Mouse (Mus musculus) kidney, embryonic 14.5 days (tissue): ENCODE data around the gene Gnai2. TPM values are rescaled to one million over a fixed set of nuclear protein-coding genes. Genes with fewer than 3 reads are reported as not detected.
A peak's percentile ranks its signal among the peaks of the same experiment; 100 is the strongest.

Experiments
- ATAC-seq: fragments of 200-750 bp; cut with Nextera tagmentation; 2 replicates; pipeline ENCODE4 v1.8.0; 2017; ENCODE audit warnings: moderate number of reproducible peaks, mild to moderate bottlenecking, moderate TSS enrichment, moderate library complexity; ENCODE audit not compliant: low FRiP score, low TSS enrichment
- H3K27ac ChIP-seq: fragments of 300-500 bp; sonication (generic); 2 replicates; pipeline ENCODE4 v1.5.1; 2014; ENCODE audit warnings: low read depth, mild to moderate bottlenecking, low read length, moderate library complexity, mixed read lengths
- H3K27me3 ChIP-seq: fragments of 300-500 bp; sonication (generic); 2 replicates; pipeline ENCODE4 v1.6.1; 2014; ENCODE audit warnings: mild to moderate bottlenecking, low read length; ENCODE audit not compliant: control insufficient read depth, insufficient read depth
- H3K36me3 ChIP-seq: fragments of 300-500 bp; sonication (generic); 2 replicates; pipeline ENCODE4 v1.6.1; 2014; ENCODE audit warnings: low read length, mixed read lengths; ENCODE audit not compliant: control insufficient read depth, insufficient read depth
- H3K4me1 ChIP-seq: fragments of 300-500 bp; sonication (generic); 2 replicates; pipeline ENCODE4 v1.6.1; 2014; ENCODE audit warnings: low read length, mixed read lengths; ENCODE audit not compliant: control insufficient read depth, insufficient read depth
- H3K4me2 ChIP-seq: fragments of 300-500 bp; sonication (generic); replicated peaks from 2 replicates; pipeline ENCODE4 v1.6.1; 2014; ENCODE audit warnings: low read depth, mild to moderate bottlenecking, low read length
- H3K4me3 ChIP-seq: fragments of 300-500 bp; sonication (generic); 2 replicates; pipeline ENCODE4 v1.5.1; 2014; ENCODE audit warnings: mild to moderate bottlenecking, low read length
- H3K9ac ChIP-seq: fragments of 300-500 bp; sonication (generic); 2 replicates; pipeline ENCODE4 v1.6.1; 2014; ENCODE audit warnings: low read depth, mild to moderate bottlenecking, low read length, moderate library complexity
- H3K9me3 ChIP-seq: fragments of 300-500 bp; sonication (generic); 2 replicates; pipeline ENCODE4 v1.6.1; 2016; ENCODE audit warnings: low read length; ENCODE audit not compliant: control insufficient read depth
- WGBS: fragments of 180-500 bp; shearing (Covaris S2); extraction: QIAGEN DNeasy Blood & Tissue Kit; methylation state at CpG from one replicate; pipeline ENCODE4 v1.1.7; 2014; 5-methylcytosine and 5-hydroxymethylcytosine counted together
- polyA plus RNA-seq: library from polyadenylated mRNA; unstranded; fragments of >200 nt; fragmentation: Nextera tagmentation; extraction: Ambion mirVana; gene quantifications from 2 replicates; pipeline ENCODE4 v1.2.1, GENCODE M21; 2014

Gene Gnai2
- polyA plus RNA-seq, 1 experiment from 2014 or later, result 386 TPM

GRCm38 (mm10) chr9:107629901-107630425, 5.2 kb downstream of the Gnai2 start:
- 19% methylated on average over 14 of the region's 14 CpGs for WGBS
- Histone ChIP-seq H3K9ac (peak overlapping the region; percentile 44), H3K4me1 (peaks cover 65% of the 10 kb centered on the region), H3K9me3 (no peaks in the 10 kb centered on the region), H3K27ac (peak overlapping the region; percentile 86), H3K4me3 (no peak overlapping the region), H3K27me3 (no peaks in the 10 kb centered on the region), H3K4me2 (peak overlapping the region; percentile 32), H3K36me3 (peaks cover 22% of the 10 kb centered on the region)
- no peak for ATAC-seq

DNA sequence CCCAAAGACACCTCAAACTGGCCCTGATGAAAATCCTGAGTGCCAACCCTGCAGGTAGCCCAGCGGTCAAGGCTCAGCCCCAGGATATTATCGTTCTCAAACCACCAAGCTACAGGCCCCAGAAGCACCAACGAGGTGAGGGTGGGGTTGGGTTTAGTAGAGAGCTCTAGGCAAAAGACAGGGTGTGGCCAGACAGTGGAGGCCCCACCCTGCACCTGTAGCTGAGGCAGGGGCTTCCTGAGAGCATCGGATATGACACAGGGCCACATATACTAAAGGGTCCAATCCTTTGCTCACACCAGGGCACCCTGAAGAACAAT, 5.8 kb downstream of the Gnai2 start:
- Histone ChIP-seq H3K4me2 (no peak overlapping the region; the same call in 1 of the 2 replicates), H3K9ac (no peak overlapping the region), H3K4me1 (peaks cover 65% of the 10 kb centered on the region), H3K36me3 (peaks cover 28% of the 10 kb centered on the region), H3K27ac (peak overlapping the region; percentile 81; the same call in 1 of the 2 replicates), H3K27me3 (no peaks in the 10 kb centered on the region), H3K4me3 (no peak overlapping the region), H3K9me3 (no peaks in the 10 kb centered on the region)
- ATAC-seq, result no peak
- WGBS, result 39% methylated on average over 4 of the region's 4 CpGs

DNA sequence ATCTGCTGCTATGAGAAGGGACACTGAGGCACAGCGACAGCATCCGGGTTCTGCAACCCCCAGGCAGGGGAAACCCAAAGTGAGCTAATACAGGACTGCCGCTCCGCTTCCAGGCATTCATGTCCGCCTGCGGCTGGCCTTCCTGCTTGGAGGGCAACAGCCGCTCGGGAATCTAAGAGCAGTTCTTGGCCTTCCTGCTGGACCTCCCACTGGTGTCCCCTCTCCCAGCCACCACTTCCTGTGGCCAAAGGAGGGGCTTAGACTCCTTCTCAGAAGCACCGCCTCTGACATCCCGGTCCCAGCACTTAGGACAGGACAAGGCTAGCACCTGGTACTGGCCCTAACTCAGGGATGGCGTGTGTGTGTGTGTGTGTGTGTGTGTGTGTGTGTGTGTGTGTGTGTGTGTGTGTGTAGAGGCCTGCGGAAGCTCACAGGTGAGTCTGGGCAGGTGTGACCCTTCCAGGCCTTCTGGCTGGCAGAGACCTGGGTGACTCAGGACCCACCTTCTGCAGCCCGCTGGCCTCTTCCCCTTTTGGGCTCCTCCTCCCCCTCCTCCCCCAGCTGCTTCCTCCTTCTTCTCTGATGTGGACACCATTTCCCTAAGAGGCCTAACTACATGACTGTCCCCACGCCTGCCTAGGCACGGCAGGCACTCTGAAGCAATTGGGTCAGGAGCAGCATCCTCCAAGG, 6.3 kb downstream of the Gnai2 start:
- H3K4me1 ChIP-seq, result peaks cover 65% of the 10 kb centered on the region
- WGBS, result 34% methylated on average over 15 of the region's 15 CpGs
- no peak overlapping the region for H3K9ac ChIP-seq
- H3K36me3 ChIP-seq, result peaks cover 33% of the 10 kb centered on the region
- no peaks in the 10 kb centered on the region for H3K27me3 ChIP-seq
- H3K9me3 ChIP-seq, result no peaks in the 10 kb centered on the region
- H3K4me3 ChIP-seq, result no peak overlapping the region
- peak overlapping the region; percentile 26 for H3K4me2 ChIP-seq
- ATAC-seq, result no peak
- peak overlapping the region; percentile 81 for H3K27ac ChIP-seq

GRCm38 (mm10) chr9:107627387-107628255, 7.5 kb downstream of the Gnai2 start:
- no peaks in the 10 kb centered on the region for H3K27me3 ChIP-seq
- peak overlapping the region; percentile 81 for H3K27ac ChIP-seq
- H3K4me2 ChIP-seq, result peak overlapping the region; percentile 31
- no peaks in the 10 kb centered on the region for H3K9me3 ChIP-seq
- peaks cover 62% of the 10 kb centered on the region for H3K4me1 ChIP-seq
- no peak overlapping the region for H3K4me3 ChIP-seq
- peaks cover 37% of the 10 kb centered on the region for H3K36me3 ChIP-seq
- no peak; the same call in 1 of the 2 replicates for ATAC-seq
- peak overlapping the region; percentile 51; the same call in 1 of the 2 replicates for H3K9ac ChIP-seq
- 37% methylated on average over 20 of the region's 20 CpGs for WGBS

DNA sequence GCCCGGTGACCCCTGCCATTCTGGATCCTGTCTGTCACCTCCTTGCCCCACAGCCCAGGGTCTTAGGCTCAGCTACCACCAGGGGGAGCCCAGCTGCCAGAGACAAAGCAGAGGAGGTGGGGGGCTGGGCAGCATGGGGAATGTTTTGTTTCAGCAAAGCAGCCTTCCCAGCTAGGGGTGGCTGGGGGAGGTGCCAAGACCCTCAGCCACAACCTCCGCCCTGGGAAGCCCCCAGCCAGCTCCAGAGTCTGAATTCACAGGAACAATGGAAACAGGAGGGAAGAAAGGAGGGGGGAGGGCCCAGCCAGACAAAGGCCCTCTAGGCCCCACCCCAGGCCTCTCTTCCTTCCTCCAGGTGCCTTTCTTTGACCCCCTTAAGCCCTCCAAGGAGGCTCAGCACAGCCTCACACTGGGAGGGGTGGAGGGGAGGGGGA, 8.3 kb downstream of the Gnai2 start:
- Histone ChIP-seq H3K4me2 (peak overlapping the region; percentile 31), H3K36me3 (peaks cover 41% of the 10 kb centered on the region), H3K4me3 (no peak overlapping the region), H3K4me1 (peaks cover 54% of the 10 kb centered on the region), H3K9ac (peak overlapping the region; percentile 51), H3K9me3 (no peaks in the 10 kb centered on the region), H3K27ac (peak overlapping the region; percentile 81), H3K27me3 (no peaks in the 10 kb centered on the region)
- 3% methylated on average over 2 of the region's 2 CpGs for WGBS
- ATAC-seq, result peak; percentile 69

DNA sequence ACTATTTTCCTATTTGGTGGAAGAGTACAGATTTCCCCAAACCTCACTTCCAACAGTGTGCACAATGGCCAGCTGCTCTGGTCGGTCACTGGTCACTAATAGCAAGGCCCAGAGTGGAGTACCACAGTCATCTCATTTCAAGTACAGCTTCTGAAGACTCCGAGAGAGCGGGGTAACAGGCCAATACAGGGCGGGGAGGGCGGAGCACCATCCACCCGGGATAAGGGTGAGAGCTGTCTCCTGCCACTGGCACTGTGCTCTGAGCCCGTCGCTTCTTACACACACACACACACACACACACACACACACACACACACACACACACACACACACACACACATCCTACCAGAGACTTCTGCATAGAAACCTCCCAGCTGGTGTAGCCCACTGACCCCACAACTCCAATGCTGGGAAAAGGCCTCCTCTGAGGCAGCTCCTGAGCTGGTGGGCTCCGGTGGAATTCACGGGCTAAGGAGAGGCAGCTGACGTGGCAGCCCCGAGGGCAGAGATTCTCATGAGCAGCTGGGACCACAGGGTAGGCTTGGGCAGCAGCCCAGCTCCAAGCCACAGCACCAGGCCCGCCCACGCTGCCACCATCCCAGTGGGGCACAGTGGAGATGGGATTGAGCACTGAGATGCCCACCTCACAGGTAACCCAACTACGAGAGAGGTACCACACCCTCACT, 8.9 kb downstream of the Gnai2 start:
- H3K4me2 ChIP-seq, result peak overlapping the region; percentile 31
- H3K4me3 ChIP-seq, result no peak overlapping the region
- peak overlapping the region; percentile 81 for H3K27ac ChIP-seq
- no peak; the same call in 1 of the 2 replicates for ATAC-seq
- H3K4me1 ChIP-seq, result peaks cover 50% of the 10 kb centered on the region
- no peaks in the 10 kb centered on the region for H3K9me3 ChIP-seq
- peak overlapping the region; percentile 45; the same call in 1 of the 2 replicates for H3K9ac ChIP-seq
- 35% methylated on average over 15 of the region's 15 CpGs for WGBS
- H3K36me3 ChIP-seq, result peaks cover 37% of the 10 kb centered on the region
- no peaks in the 10 kb centered on the region for H3K27me3 ChIP-seq

- 93% methylated on average over 12 of the region's 12 CpGs for WGBS
- Histone ChIP-seq H3K27ac (no peak overlapping the region), H3K9me3 (no peaks in the 10 kb centered on the region), H3K9ac (no peak overlapping the region), H3K4me1 (peaks cover 42% of the 10 kb centered on the region), H3K4me2 (no peak overlapping the region), H3K27me3 (no peaks in the 10 kb centered on the region), H3K4me3 (no peak overlapping the region), H3K36me3 (peaks cover 37% of the 10 kb centered on the region)
- no peak for ATAC-seq
Observed at GRCm38 (mm10) chr9:107625351-107626128, 9.6 kb downstream of the Gnai2 start.

- no peak overlapping the region for H3K9ac ChIP-seq
- no peak for ATAC-seq
- peaks cover 43% of the 10 kb centered on the region for H3K36me3 ChIP-seq
- 84% methylated on average over 3 of the region's 3 CpGs for WGBS
- H3K4me1 ChIP-seq, result peaks cover 39% of the 10 kb centered on the region
- H3K4me2 ChIP-seq, result no peak overlapping the region
- H3K27me3 ChIP-seq, result no peaks in the 10 kb centered on the region
- H3K9me3 ChIP-seq, result no peaks in the 10 kb centered on the region
- peak overlapping the region; percentile 27; the same call in 1 of the 2 replicates for H3K27ac ChIP-seq
- H3K4me3 ChIP-seq, result no peak overlapping the region
Observed at GRCm38 (mm10) chr9:107624951-107625350, 10.2 kb downstream of the Gnai2 start.
